Mouse (Mus musculus) heart, postnatal 0 days (tissue): ENCODE results near the gene Naa60.

ENCODE experiments used
- CTCF ChIP-seq: IDR thresholded peaks from 2 replicates; pipeline ENCODE4 v1.5.1; 2016; ENCODE audit warnings: antibody characterized with exemption, control low read depth, low read depth
- EP300 ChIP-seq: IDR thresholded peaks from 2 replicates; pipeline ENCODE4 v1.6.1; 2016; ENCODE audit warnings: antibody characterized with exemption, low read depth

DNA sequence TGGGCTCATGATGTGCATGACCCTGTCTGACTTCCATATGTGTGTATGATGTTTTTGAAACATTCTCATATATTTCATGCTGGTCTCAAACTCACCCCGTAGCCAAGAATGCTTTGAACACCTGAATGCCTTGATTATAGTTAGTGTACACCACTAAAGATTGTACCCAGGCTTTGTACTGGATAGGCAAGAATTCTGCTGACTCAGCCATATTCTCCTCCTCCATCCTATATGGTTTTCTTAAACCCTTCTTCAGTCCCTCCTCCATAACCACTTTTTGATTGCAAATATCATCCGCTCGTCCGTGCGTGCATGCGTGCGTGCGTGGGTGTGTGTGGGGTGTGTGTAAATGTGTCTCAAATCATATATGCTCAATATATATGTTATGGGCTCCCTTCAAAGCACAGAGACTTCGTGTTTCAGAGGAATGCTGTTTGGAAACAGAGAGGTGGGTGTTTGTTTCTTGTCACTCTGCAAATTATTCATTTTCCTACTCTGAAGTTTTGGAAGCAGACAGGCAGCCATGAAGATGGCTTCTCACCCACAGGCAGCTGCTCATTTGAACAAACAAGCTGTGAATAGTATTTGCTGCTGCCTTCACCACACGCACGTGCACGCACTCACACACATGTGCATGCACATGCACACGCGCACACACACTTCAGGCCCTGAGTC, 19.6 kb downstream of the Naa60 start:
- no peak for TF ChIP-seq CTCF
- TF ChIP-seq EP300: no peak
